Mouse (Mus musculus) megakaryocyte progenitor cell, adult 5-6 weeks (primary cell): ENCODE results near the gene 4931428L18Rik. TPM values are rescaled to one million over a fixed set of nuclear protein-coding genes. Genes with fewer than 3 reads are reported as not detected.
A peak's percentile ranks its signal among the peaks of the same experiment; 100 is the strongest.

Experiments used
- ATAC-seq: replicated peaks from 2 replicates; pipeline ENCODE4 v1.8.0; 2016; ENCODE audit warnings: mild to moderate bottlenecking, moderate TSS enrichment, inconsistent platforms; ENCODE audit not compliant: poor library complexity
- total RNA-seq, 2 experiments: library from RNA; stranded (forward) in 1 of 2; stranded (reverse) in 1 of 2; fragments of 157-497, 149-512 nt in 1 of 2; fragments of 200-1000 nt in 1 of 2; gene quantifications; 2 replicates each; pipeline versions ENCODE4 v1.2.3 to v1.2.4; 2015 to 2017

Gene 4931428L18Rik
- total RNA-seq, 2 experiments from 2014 or later, result not detected

GRCm38 (mm10) chr1:31153793-31154349 lies 68.6 kb downstream of the 4931428L18Rik start:
- peak; percentile 98 for ATAC-seq

GRCm38 (mm10) chr1:31152799-31153426 lies 69.6 kb downstream of the 4931428L18Rik start:
- no peak for ATAC-seq

DNA sequence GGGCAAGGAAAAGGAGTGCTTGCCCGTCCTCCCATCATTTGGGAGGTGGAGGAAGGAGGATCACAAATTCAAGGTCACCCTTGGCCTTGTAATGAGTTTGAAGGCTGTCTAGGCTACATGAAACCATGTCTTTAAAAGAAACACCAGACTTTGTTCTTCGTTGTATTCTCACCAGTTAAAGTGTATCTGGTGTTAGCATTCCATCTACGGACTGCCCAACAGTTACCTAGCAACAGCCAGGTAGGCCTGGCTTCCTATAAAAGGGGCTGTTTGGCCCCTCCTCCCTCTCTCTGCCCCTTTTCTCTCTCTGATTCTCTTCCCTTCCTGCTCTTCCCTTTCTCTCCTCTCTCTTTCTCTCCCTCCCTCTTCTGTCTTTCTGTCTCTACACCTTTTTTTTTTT lies 71.9 kb downstream of the 4931428L18Rik start:
- ATAC-seq, result no peak

GRCm38 (mm10) chr1:31149671-31150070 lies 72.8 kb downstream of the 4931428L18Rik start:
- no peak for ATAC-seq

DNA sequence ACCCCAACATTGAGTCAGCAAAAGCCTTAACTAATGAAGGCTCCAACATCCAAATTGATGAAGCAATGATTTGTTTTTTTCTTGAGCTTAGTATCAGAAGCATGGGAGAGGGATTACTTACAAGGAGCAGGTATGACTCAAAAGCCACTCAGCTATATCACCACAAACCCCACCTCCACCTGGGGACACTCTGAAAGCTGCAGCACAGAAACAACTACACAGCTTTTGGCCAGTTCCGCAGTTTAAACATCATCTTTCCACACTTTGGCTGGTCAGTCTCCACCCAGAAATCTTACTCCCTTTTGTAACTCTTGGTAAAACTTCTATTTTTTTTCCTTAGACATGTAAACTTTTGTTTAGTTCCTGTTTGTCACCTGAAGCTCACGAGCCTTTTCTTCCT lies 78.9 kb downstream of the 4931428L18Rik start:
- no peak for ATAC-seq

DNA sequence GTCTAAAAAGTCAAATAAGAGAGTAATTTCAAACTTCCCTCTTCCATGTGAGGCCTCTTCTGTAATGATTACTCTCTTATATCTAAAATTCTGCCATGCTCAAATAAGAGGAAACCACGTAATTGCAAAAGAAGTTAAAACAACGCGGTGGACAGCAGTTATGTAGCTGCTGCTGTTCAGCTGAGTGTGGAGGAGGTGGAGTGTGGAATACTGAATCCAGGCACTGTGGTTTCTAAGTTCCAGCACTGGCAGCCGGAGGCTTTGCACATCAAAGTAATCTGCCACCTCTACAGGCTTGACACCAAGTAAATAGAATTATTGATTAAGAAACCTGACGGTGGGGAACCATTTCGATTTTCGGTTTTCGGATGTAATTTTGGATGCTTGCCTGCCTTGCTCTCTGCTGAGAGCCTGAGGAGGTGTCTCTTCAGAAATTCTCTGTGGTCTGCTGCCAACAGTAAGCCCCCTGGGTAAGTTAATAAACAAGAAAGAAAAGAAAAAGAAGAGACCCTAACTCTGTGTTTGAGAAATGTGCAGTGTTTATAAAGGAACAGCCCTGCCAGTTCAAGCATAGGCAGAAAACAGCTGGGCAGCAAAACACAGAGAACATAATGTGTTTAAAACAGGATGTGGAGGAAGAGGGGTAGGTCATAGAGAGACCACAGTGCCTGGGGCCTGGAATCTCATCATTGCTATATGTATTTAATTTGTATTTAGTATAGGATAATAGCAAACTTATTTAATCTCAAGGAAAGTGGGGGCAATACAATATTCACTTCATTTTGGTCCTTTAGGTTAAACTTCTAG lies 80.0 kb downstream of the 4931428L18Rik start:
- peak; percentile 83 for ATAC-seq

DNA sequence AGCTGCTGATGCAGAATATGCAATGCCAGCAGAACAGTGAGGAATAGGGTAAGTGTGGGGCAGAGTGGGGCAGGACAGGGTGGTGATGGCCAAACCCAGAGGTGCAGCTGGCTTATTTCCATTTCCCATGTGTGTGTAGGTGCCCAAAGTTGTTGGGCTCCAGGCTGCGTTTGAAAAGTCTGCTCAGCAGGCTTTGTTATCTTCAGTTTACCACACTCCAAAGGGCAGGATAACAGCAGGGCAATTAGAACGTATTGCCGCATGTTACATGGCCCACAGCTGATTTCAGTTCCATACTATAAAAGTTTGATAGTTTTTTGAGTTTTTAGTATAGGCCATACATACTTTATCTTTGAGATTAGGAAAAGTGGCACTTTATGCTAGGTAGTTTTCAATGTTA lies 84.1 kb downstream of the 4931428L18Rik start:
- ATAC-seq, result no peak

- no peak for ATAC-seq
Measured at GRCm38 (mm10) chr1:31113466-31113865, 109.0 kb downstream of the 4931428L18Rik start.

DNA sequence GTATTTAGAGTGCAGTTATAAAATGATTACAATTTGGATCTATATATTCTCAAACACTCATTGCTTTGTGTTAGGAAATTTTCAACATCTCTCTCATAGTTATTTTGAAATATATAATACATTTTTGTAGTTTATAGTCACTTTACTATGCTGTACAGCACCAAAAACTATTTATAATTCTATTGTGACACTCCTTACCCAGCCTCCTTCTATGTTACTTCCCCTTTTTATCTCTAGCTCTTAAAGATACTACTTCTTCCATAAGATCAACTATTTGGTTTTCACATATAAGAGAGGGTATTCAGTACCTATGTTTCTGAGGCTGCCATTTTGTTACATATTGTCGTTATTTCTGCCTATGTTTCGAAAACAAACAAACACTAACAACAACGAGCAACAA lies 114.5 kb downstream of the 4931428L18Rik start:
- ATAC-seq, result peak; percentile 71

- peak; percentile 42 for ATAC-seq
Measured at GRCm38 (mm10) chr1:31102863-31103657, 119.4 kb downstream of the 4931428L18Rik start.

- ATAC-seq, result no peak
Measured at GRCm38 (mm10) chr1:31102280-31102679, 120.2 kb downstream of the 4931428L18Rik start.

- ATAC-seq, result no peak
Measured at GRCm38 (mm10) chr1:31097208-31097607, 125.3 kb downstream of the 4931428L18Rik start.

GRCm38 (mm10) chr1:31096466-31096793 lies 126.1 kb downstream of the 4931428L18Rik start:
- ATAC-seq, result no peak

- no peak for ATAC-seq
Measured at GRCm38 (mm10) chr1:31095706-31096465, 126.6 kb downstream of the 4931428L18Rik start.

- no peak for ATAC-seq
Measured at GRCm38 (mm10) chr1:31094792-31095191, 127.7 kb downstream of the 4931428L18Rik start.

DNA sequence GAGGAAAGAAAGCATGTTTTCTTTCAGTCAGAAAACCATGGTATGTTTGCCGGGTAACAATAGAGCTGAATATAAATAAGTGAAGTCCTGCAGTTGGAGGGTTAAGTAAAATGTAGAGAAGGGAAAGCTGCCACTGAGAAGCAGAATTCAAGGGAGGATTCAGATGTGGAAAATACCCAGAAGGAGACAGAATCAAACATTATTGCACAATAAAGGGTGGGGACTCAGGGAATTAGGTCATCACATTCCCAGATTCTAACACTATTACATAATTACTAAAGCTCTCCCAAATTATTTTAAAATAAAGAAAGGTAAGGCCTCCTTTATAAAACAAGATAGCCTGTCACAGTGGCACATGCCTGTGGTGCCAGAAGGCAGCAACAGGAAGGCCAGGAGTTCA lies 128.5 kb downstream of the 4931428L18Rik start:
- ATAC-seq, result no peak

GRCm38 (mm10) chr1:31088686-31089085 lies 133.8 kb downstream of the 4931428L18Rik start:
- ATAC-seq, result no peak

GRCm38 (mm10) chr1:31072523-31073370 lies 149.7 kb downstream of the 4931428L18Rik start:
- no peak for ATAC-seq

GRCm38 (mm10) chr1:31071209-31071608 lies 151.3 kb downstream of the 4931428L18Rik start:
- no peak for ATAC-seq
